Mouse (Mus musculus) intestine, embryonic 16.5 days (tissue): ENCODE results near the gene Slc15a4. TPM values are rescaled to one million over a fixed set of nuclear protein-coding genes. Genes with fewer than 3 reads are reported as not detected.

Source experiments
- ATAC-seq: fragments of 200-750 bp; cut with Nextera tagmentation; 2 replicates; pipeline ENCODE4 v1.8.0; 2017; ENCODE audit warnings: moderate TSS enrichment, moderate library complexity
- H3K27ac ChIP-seq: fragments of 300-500 bp; sonication (generic); 2 replicates; pipeline ENCODE4 v1.5.1; 2014; ENCODE audit warnings: mild to moderate bottlenecking, low read length
- H3K27me3 ChIP-seq: fragments of 300-500 bp; sonication (generic); replicated peaks from 2 replicates; pipeline ENCODE4 v1.6.1; 2014; ENCODE audit warnings: low read length, control low read depth, mixed read lengths; ENCODE audit not compliant: control insufficient read depth, insufficient read depth
- H3K36me3 ChIP-seq: fragments of 300-500 bp; sonication (generic); 2 replicates; pipeline ENCODE4 v1.6.1; 2014; ENCODE audit warnings: low read length, control low read depth; ENCODE audit not compliant: control insufficient read depth, insufficient read depth
- H3K4me1 ChIP-seq: fragments of 300-500 bp; sonication (generic); 2 replicates; pipeline ENCODE4 v1.6.1; 2014; ENCODE audit warnings: low read length, control low read depth, mixed read lengths; ENCODE audit not compliant: control insufficient read depth, insufficient read depth
- H3K4me2 ChIP-seq: fragments of 300-500 bp; sonication (generic); 2 replicates; pipeline ENCODE4 v1.6.1; 2014; ENCODE audit warnings: low read depth, low read length, control low read depth
- H3K4me3 ChIP-seq: fragments of 300-500 bp; sonication (generic); 2 replicates; pipeline ENCODE4 v1.5.1; 2014; ENCODE audit warnings: mild to moderate bottlenecking, low read length
- H3K9ac ChIP-seq: fragments of 300-500 bp; sonication (generic); 2 replicates; pipeline ENCODE4 v1.6.1; 2014; ENCODE audit warnings: low read depth, low read length
- H3K9me3 ChIP-seq: fragments of 300-500 bp; sonication (generic); 2 replicates; pipeline ENCODE4 v1.6.1; 2016; ENCODE audit warnings: low read length, control low read depth; ENCODE audit not compliant: control insufficient read depth
- WGBS: fragments of 180-500 bp; shearing (Covaris S2); extraction: QIAGEN DNeasy Blood & Tissue Kit; methylation state at CpG from one replicate; pipeline ENCODE4 v1.1.7; 2014; 5-methylcytosine and 5-hydroxymethylcytosine counted together
- polyA plus RNA-seq: library from polyadenylated mRNA; unstranded; fragments of >200 nt; fragmentation: Nextera tagmentation; extraction: Ambion mirVana; gene quantifications from 2 replicates; pipeline ENCODE4 v1.2.1, GENCODE M21; 2015

Gene Slc15a4
- polyA plus RNA-seq, 1 experiment from 2014 or later = 15.2 TPM

GRCm38 (mm10) chr5:127592406-127592805 is 40.3 kb downstream of the Slc15a4 start:
- Histone ChIP-seq H3K4me2 (no peak overlapping the region), H3K9me3 (no peaks in the 10 kb centered on the region), H3K4me1 (no peaks in the 10 kb centered on the region), H3K4me3 (no peak overlapping the region), H3K9ac (no peak overlapping the region), H3K27me3 (no peaks in the 10 kb centered on the region), H3K27ac (no peak overlapping the region), H3K36me3 (peaks cover 3% of the 10 kb centered on the region)
- ATAC-seq = no peak
- WGBS = 66% methylated on average over 5 of the region's 5 CpGs

- no peak for ATAC-seq
Observed at GRCm38 (mm10) chr5:127587854-127588253, 44.8 kb downstream of the Slc15a4 start.

GRCm38 (mm10) chr5:127583658-127584057 is 49.0 kb downstream of the Slc15a4 start:
- Histone ChIP-seq H3K4me3 (no peak overlapping the region), H3K9ac (no peak overlapping the region), H3K27ac (no peak overlapping the region), H3K4me2 (no peak overlapping the region), H3K36me3 (no peaks in the 10 kb centered on the region), H3K27me3 (no peaks in the 10 kb centered on the region), H3K9me3 (no peaks in the 10 kb centered on the region), H3K4me1 (no peaks in the 10 kb centered on the region)
- WGBS = 77% methylated on average over 8 of the region's 8 CpGs
- no peak for ATAC-seq

More at GRCm38 (mm10) chr5:127587854-127588253, 44.8 kb downstream of the Slc15a4 start:
- no peak overlapping the region for H3K9ac ChIP-seq
- no peak overlapping the region for H3K4me3 ChIP-seq
- WGBS = 69% methylated on average over 6 of the region's 6 CpGs
- no peaks in the 10 kb centered on the region for H3K27me3 ChIP-seq
- H3K4me1 ChIP-seq = no peaks in the 10 kb centered on the region
- H3K9me3 ChIP-seq = no peaks in the 10 kb centered on the region
- H3K4me2 ChIP-seq = no peak overlapping the region
- H3K27ac ChIP-seq = no peak overlapping the region
- H3K36me3 ChIP-seq = no peaks in the 10 kb centered on the region

GRCm38 (mm10) chr5:127577419-127577818 is 55.3 kb downstream of the Slc15a4 start:
- WGBS = 52% methylated on average over 8 of the region's 8 CpGs
- no peaks in the 10 kb centered on the region for H3K4me1 ChIP-seq
- no peaks in the 10 kb centered on the region for H3K27me3 ChIP-seq
- no peak overlapping the region for H3K27ac ChIP-seq
- H3K4me3 ChIP-seq = no peak overlapping the region
- H3K36me3 ChIP-seq = no peaks in the 10 kb centered on the region
- no peak overlapping the region for H3K4me2 ChIP-seq
- no peak for ATAC-seq
- H3K9me3 ChIP-seq = no peaks in the 10 kb centered on the region
- H3K9ac ChIP-seq = no peak overlapping the region

- H3K36me3 ChIP-seq = no peaks in the 10 kb centered on the region
- H3K9me3 ChIP-seq = no peaks in the 10 kb centered on the region
- no peak overlapping the region for H3K4me3 ChIP-seq
- ATAC-seq = no peak
- no peaks in the 10 kb centered on the region for H3K27me3 ChIP-seq
- no peak overlapping the region for H3K4me2 ChIP-seq
- no peak overlapping the region for H3K27ac ChIP-seq
- WGBS = 87% methylated on average over 6 of the region's 6 CpGs
- no peak overlapping the region for H3K9ac ChIP-seq
- no peaks in the 10 kb centered on the region for H3K4me1 ChIP-seq
Observed at GRCm38 (mm10) chr5:127567165-127567741, 65.4 kb downstream of the Slc15a4 start.

- WGBS = 81% methylated on average over 3 of the region's 3 CpGs
- no peak for ATAC-seq
Observed at GRCm38 (mm10) chr5:127561086-127561485, 71.6 kb downstream of the Slc15a4 start.

GRCm38 (mm10) chr5:127548136-127548535 is 84.6 kb downstream of the Slc15a4 start:
- Histone ChIP-seq H3K27ac (no peak overlapping the region), H3K4me3 (no peak overlapping the region), H3K36me3 (no peaks in the 10 kb centered on the region), H3K4me1 (no peaks in the 10 kb centered on the region), H3K27me3 (no peaks in the 10 kb centered on the region), H3K9ac (no peak overlapping the region), H3K9me3 (no peaks in the 10 kb centered on the region), H3K4me2 (no peak overlapping the region)
- 78% methylated on average over 2 of the region's 2 CpGs for WGBS
- ATAC-seq = no peak

More at GRCm38 (mm10) chr5:127561086-127561485, 71.6 kb downstream of the Slc15a4 start:
- Histone ChIP-seq H3K36me3 (no peaks in the 10 kb centered on the region), H3K27ac (no peak overlapping the region), H3K27me3 (no peaks in the 10 kb centered on the region), H3K4me3 (no peak overlapping the region), H3K9ac (no peak overlapping the region), H3K4me1 (no peaks in the 10 kb centered on the region), H3K9me3 (no peaks in the 10 kb centered on the region), H3K4me2 (no peak overlapping the region)

- Histone ChIP-seq H3K27me3 (no peaks in the 10 kb centered on the region), H3K36me3 (no peaks in the 10 kb centered on the region), H3K4me2 (no peak overlapping the region), H3K9me3 (no peaks in the 10 kb centered on the region), H3K27ac (no peak overlapping the region), H3K4me1 (no peaks in the 10 kb centered on the region), H3K4me3 (no peak overlapping the region), H3K9ac (no peak overlapping the region)
- no peak for ATAC-seq
- 84% methylated on average over 5 of the region's 5 CpGs for WGBS
Observed at GRCm38 (mm10) chr5:127546585-127546991, 86.1 kb downstream of the Slc15a4 start.
